Mouse (Mus musculus): ENCODE measurements at regions not wholly inside any gene's neighbourhood (a gene's known extent, or its start where the extent isn't known, plus 50 kb on each side); places are given as distances from the start of the nearest gene placed in this dataset.

- in situ Hi-C loops (cut with MboI; ENCODE audit: unreplicated experiment in 2 of 2), result loop anchor here (25.0 kb wide), 2 partner anchors 814 to 1689 kb away; partner anchors contain the start of gene Onecut1 (in 2 of the 2)
Measured at GRCm38 (mm10) chr9:73173589-73174247, 60.5 kb downstream of the Rsl24d1 start.

DNA sequence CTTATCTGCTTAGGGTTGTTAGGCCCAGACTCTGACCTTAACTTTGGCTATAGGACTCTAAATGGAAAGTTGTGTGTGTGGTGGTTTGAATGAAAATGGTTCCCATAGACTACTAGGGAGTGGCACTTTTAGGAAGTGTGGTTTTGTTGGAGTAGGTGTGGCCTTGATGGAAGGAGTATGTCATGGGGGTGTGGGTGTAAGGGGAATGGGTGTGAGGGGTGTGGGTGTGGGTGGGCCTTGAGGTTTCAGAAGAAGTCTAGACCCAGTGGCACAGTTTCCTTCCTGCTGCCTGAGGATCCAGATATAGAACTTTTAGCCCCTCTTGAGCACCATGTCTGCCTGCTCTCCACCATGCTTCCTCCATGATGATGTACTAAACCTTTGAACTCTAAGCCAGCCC lies 63.4 kb downstream of the Rsl24d1 start:
- in situ Hi-C loops (cut with MboI; ENCODE audit: unreplicated experiment in 2 of 2), result no loop called here

DNA sequence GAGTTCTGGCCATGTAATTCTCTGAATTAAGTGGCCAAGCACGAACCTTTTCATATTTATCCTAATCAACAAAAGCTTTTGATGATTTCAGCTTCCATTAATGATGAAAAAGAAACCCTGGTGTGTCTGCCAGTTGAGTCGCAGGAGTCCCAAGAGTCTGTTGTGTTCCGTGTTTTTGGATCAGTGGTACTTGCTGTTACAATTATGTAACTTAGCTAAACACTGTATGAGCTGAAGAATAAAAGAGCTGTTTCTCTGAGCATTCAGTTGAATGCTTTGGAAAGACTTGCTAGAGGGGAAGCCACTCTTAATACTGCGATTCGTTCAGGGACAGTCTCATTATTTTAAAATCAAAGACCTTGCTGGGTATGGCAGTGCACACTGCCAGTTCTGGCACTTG lies 70.1 kb downstream of the Rsl24d1 start:
- in situ Hi-C loops (cut with MboI; ENCODE audit: unreplicated experiment in 2 of 2), result no loop called here

DNA sequence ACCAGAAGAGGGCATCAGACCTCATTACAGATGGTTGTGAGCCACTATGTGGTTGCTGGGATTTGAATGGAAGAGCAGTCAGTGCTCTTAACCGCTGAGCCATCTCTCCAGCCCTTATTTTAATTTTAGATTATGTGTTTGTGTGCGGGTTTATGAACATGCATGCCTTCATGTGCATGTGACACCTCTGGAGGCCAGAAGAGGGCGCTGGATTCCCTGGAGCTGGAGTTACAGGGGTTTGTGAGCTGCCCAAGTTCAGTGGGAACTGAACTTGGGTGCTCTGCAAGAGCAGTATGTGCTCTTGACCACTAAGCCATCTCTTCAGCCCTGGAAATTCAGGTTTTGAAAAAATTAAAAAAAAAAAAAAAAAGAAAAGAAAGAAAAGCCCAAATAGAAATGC lies 71.7 kb downstream of the Rsl24d1 start:
- in situ Hi-C loops (cut with MboI; ENCODE audit: unreplicated experiment in 2 of 2), result no loop called here

DNA sequence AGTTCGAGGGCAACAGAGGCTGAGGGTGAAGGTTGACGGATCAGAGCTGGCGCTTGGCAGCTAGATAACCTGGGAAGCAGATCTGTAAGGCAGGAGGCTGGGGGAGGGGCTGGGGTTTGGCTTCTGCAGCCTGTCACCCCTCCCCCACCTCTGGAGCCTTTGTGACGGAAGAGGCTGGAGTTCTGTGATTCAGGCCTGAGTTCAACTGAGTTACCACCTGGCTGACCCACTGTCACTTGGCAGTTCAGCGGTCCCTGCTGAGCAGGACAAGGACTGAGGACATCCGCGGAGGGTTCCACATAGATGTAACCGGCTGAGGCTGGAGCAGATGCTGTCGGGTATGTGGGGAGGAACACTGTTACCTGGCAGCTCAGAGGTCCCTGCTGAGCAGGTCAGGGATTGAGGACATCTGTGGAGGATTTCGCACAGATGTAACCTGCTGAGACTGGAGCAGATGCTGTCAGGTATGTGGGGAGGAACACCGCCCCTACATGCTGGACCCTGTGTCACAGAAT lies 79.1 kb downstream of the Rsl24d1 start:
- in situ Hi-C loops (cut with MboI; ENCODE audit: unreplicated experiment in 2 of 2), result no loop called here

DNA sequence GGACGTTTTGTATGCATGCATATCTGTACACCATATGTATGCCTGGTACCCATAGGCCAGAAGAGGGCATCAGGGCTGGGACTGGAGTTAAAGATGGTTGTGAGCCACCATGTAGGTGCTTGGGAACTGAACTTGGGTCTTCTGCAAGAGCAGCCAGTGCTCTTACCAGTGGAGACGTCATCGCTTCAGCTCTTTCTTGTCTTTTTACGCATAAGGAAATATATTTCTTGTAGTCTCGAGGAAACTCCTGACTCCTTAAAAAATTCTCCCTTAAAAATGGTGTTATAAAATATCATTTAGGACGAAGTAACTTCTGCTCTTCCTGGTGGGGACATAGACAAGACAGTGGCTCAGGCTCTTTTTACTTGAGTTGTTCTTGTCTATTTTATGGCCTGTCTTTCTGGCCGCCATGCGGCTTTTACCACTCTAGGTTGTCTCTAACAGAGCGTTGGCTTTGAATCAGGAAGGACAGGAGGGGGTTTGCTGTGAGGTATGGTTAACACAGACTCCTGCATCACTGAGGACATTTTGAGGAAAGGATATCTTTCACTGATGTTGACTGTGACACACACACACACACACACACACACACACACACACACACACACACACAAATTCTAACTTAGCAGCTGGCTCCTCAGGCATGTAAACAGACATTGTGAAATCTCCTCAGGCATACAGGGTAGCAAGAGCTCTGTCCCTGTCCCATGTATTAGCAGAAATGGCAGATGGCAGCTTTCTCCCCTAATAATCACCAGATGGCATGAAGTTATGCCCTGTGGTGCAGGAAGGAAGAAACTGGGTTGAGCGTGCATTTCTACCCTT lies 85.2 kb downstream of the Rsl24d1 start:
- in situ Hi-C loops (cut with MboI; ENCODE audit: unreplicated experiment in 2 of 2), result no loop called here

- in situ Hi-C loops (cut with MboI; ENCODE audit: unreplicated experiment in 2 of 2), result no loop called here
Measured at GRCm38 (mm10) chr9:73223111-73223510, 109.9 kb downstream of the Rsl24d1 start.

GRCm38 (mm10) chr9:73240188-73240587 lies 127.0 kb downstream of the Rsl24d1 start:
- in situ Hi-C loops (cut with MboI; ENCODE audit: unreplicated experiment in 2 of 2), result no loop called here

DNA sequence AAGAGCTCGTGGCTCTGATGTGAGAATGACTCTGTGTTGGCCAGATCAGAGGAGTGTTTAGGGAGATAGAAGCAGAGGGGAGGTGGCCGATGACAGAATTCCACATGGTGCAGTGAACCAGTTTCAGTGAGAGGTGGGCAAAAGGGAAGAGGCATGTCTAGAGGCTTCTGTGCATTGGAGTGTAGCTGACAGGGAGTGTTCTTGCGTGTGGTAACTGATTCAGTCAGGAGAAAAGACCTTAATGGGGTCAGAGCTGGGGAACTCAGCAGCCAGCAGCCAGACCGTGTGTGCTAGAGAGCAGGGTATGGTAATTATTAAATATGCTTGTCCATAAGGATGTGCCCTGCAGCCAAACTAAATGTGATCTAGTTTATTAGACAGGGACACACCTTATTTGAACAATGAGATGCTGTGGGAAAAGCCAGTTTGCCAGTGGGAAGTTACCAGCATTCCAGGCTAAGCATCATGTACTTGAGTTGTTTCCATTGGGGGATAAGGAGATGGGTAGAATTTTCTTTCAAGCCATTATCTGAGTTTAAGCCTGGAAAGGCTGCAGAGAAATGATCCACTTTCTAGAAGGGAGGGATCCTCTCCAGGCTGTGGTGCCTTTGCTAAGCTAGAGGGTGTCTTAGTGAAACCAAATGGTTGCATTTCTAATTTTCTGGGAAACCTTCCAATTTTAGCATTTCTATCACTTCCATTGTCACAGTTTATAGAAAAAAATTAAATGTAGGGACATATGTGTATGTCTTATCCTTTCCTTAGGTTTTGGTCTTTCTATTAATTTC lies 129.5 kb downstream of the Rsl24d1 start:
- in situ Hi-C loops (cut with MboI; ENCODE audit: unreplicated experiment in 2 of 2), result no loop called here

GRCm38 (mm10) chr9:73244177-73244576 lies 131.0 kb downstream of the Rsl24d1 start:
- in situ Hi-C loops (cut with MboI; ENCODE audit: unreplicated experiment in 2 of 2), result no loop called here

DNA sequence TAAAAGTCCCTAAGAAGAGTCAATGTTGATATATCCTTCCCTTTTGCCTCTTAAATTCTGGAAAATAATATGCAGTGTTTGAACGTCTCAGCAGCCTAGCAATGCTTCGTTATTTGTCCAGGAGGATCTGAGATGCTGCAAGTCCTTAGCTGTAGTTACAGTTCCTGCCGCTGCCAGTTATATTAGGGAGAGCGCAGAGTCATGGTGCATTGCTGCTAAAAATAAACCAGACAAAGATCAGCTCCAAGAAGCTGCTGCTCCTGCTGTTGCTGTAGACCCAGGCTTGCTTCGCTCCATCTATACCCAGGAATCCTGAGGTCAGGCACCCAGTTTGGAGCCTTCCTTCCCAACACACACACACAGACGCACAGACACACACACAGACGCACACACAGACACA lies 132.3 kb downstream of the Rsl24d1 start:
- in situ Hi-C loops (cut with MboI; ENCODE audit: unreplicated experiment in 2 of 2), result no loop called here

DNA sequence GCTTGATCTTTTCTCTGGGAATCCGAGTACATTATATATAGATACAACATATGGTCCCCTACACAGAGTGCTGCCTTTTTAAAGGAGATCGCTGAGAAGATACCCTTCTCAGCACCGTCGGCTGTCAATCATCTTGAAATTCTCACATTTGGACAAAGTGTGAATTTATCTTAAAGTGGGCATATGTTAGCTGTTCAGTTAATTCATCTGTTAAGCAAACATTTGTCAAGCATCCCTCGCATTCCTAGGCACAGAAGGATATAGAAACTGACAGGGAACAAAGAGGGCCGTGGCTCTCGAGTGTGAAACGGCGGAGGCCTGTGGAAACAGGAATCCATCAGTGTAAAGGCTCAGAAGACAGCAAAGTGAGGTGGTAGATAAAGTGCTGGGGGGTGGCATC lies 144.9 kb downstream of the Rsl24d1 start:
- in situ Hi-C loops (cut with MboI; ENCODE audit: unreplicated experiment in 2 of 2), result no loop called here

DNA sequence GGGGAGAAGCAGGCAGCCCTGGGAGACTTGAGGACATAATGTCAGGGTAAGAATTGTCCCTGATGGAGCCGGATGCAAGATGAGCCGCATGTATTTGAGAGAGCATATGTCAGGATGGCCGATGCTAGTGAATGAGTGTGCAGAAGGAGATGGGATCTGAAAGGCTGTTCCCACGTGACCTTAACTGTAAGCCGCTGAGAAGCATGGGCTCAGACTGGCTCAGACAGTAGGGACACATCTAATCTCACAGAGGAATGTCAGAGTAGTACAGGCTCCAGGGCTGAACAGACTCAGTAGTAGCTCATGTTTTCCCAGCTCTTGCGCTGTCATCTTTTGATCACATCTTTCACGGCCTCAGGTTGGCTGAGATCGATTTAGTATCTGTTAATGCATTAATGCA lies 145.4 kb downstream of the Rsl24d1 start:
- in situ Hi-C loops (cut with MboI; ENCODE audit: unreplicated experiment in 2 of 2), result no loop called here

DNA sequence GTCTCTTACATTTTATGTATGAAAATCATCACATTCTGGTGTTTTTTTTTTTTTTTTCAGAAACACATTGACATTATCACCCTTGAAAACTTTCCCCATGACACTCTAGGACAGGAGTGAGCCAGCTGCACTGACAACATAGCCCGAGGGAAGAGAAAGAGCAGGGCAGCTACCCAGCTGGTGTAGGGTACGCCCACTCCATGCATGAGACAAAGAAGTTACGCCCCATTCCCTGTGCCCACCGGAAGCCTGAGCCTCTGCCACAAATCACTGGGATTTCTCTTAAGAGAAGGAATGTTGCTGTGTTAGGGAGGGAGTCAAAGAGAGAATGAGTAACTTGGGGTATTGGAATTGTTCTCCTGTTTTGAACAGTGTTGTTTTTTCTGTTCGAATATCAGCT lies 149.5 kb downstream of the Rsl24d1 start:
- in situ Hi-C loops (cut with MboI; ENCODE audit: unreplicated experiment in 2 of 2), result no loop called here

DNA sequence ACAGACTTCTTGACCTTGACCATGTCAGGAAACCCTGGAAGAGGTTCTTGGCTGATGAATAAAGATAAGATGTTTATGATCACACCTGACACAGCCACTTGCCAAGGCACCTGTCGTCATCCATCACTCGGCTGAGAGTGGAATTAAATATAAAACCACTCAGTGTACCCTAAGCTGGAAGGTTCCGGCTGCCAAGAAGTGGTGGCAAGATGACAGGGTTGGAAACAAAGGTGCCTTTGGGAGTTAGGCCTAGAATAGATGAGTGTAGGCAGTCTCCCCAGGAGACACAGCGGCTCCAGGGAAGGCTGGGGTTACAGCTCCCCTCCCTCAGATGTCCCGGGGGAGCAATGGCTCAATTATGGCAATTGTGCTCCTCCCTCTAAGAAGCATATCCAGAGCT lies 157.0 kb downstream of the Rsl24d1 start:
- in situ Hi-C loops (cut with MboI; ENCODE audit: unreplicated experiment in 2 of 2), result no loop called here

DNA sequence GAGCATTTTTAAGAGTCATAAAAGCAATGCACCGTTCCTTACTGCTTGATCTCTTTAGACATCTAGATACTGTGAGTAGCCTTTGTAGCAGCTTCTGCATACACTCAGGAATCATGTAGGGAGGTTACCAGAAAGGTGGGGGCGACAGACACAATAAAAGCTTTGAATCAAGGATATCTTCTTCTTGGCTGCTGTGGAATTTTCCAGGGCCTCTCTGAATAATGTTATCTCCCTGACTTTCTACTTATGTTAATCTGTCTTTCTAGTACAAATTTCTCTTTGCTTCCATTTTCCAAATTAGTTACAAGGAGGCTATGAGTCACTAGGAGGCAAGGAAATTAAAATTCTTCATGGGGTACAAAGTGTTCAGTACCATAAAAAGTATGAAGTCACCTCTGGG lies 159.4 kb downstream of the Rsl24d1 start:
- in situ Hi-C loops (cut with MboI; ENCODE audit: unreplicated experiment in 2 of 2), result no loop called here

DNA sequence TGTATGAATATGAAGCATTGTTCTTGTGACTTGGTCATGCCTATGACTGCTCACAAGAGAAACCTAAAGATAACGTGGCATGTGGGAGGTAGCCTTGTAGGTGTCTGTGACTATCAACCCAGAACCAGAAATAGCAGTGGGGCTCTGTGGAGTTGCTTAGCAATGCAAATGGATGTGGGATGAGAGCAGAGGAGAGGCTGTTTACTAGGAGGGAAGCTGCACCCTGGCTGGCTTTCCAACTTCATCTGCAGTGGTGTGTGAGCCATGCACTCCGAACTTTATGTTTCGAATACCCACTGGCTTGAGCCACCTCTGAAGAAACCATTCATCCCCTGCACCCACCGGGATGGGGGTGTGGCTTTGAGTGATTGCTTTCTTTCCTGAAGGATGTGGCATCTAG lies 160.5 kb downstream of the Rsl24d1 start:
- in situ Hi-C loops (cut with MboI; ENCODE audit: unreplicated experiment in 2 of 2), result no loop called here

DNA sequence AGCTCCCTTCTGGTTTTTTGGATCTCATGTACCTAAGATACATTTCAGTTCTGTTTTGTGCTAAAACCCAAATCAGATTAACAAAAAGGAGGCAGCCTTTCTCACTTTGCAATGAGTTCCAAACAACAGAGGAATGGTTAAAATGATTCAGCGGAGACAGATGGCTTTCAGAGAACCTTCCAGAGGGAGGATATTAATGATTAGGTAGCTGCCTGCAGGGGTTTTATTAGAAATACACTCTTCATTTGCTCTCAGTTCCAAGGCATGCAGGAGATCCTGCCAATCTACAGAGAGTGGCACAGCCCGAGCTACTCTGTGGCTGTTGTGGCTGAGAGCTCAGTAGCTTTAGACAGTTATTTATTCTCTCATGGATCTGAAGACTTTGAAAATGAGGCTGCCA lies 162.4 kb downstream of the Rsl24d1 start:
- in situ Hi-C loops (cut with MboI; ENCODE audit: unreplicated experiment in 2 of 2), result no loop called here

GRCm38 (mm10) chr9:73295287-73295686 lies 182.1 kb downstream of the Rsl24d1 start:
- in situ Hi-C loops (cut with MboI; ENCODE audit: unreplicated experiment in 2 of 2), result no loop called here

DNA sequence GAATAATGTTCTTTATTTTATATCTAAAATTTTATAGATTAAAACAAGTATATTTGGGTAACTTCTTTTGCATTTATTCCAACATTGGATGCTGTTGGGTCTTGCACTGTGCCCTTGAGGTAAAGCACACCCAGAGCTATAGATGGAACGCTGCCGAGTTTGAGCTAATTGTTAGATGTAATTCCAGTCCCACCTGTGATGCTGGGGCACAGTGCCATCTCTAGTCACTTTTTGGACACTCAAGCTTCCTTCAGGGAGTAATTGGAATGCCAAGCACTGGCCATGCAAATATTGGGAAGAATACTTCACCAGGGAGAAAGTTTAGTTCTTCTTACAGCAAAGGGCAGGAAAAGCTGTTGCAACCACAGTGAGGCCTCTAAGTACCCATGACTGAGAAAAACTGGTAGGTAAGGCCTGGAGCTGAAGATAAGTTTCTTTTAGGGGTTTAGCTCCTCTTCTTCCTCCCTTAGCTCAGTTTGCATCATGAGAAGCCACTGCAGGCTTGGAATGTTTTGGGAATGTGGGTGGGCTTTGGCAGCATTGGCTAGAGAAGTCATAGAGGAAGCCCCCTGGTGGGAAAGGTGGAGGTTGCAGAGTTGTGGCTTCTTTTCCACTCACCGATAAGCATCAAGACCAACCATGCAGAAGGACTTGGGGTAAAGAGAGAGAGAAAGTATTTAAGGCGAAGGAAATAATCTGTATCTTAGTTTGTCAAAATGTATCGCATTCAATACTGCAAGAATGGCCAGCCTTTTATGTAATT lies 189.1 kb downstream of the Rsl24d1 start:
- in situ Hi-C loops (cut with MboI; ENCODE audit: unreplicated experiment in 2 of 2), result no loop called here

Data from v-Abl transformed pro-B cells (cell line).